Mouse (Mus musculus): ENCODE data around the gene Ppp1r9a. TPM values are rescaled to one million over a fixed set of nuclear protein-coding genes. Genes with fewer than 3 reads are reported as not detected.

Gene Ppp1r9a
- total RNA-seq, 2 experiments from 2014 or later = 10.6 to 11.2 TPM

DNA sequence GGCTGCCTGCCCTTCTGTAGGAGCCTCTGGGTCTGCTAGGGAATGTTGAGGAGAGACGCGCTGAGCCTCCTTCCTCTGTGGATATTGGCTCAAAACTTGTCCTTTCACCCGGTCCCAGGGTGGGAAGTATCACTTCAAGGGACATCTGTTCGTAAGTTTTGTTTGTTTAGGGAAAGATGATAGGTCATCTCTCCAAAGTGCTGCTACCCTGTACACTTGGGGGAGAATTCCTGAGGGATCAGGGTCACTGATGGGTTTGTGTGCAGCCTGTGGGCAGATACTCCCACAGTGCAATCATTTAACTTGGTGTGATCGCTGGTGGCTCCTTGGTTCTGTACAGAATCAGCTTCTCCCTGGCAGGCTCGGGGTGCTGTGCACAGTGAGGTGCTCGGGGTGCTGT is 189.2 kb downstream of the Ppp1r9a start:
- no peak for ATAC-seq (replicated peaks; ENCODE audit: low FRiP score, low TSS enrichment, poor library complexity, severe bottlenecking)

GRCm38 (mm10) chr6:5092795-5093194 is 190.1 kb downstream of the Ppp1r9a start:
- no peak for ATAC-seq (replicated peaks; ENCODE audit: low FRiP score, low TSS enrichment, poor library complexity, severe bottlenecking)

DNA sequence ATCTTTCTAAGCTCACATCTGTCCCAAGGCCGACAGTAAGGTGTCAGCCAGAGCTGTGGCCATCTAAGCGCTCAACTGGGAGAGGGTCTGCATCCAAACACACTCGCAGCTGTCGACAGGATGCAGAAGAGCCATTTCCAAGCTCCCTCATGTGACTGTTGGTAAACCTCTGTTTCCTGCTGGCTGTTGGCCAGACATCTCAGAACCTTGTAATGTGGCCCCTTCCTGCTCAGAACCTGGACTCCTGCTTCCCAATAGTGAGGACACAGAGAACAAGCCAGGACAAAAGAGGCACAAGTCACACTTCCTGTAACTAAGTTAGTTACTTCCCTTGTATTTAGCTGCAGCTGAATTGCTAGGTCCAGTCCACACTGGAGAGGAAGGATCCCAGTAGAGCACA is 190.8 kb downstream of the Ppp1r9a start:
- ATAC-seq (replicated peaks; ENCODE audit: low FRiP score, low TSS enrichment, poor library complexity, severe bottlenecking) = no peak

GRCm38 (mm10) chr6:5095365-5095973 is 192.8 kb downstream of the Ppp1r9a start:
- ATAC-seq (replicated peaks; ENCODE audit: low FRiP score, low TSS enrichment, poor library complexity, severe bottlenecking) = no peak

DNA sequence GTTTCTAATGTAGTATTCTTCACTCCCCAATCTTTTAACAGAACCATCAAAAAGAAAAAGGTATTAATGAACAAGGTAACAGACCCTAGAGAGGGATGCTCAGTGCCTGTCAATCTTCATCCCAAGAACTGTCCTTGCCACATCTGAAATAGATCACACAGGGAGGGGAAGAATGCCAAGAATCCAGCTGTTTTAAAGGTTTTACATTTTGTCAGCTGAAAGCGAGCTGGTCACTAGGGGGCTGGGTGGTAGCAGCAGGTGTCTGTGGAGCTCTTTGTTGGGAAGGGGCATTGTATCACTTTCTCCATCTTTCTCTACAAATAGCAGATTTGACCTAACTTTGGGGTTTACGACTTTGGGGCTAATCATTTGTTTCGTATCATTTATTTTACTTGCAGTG is 194.6 kb downstream of the Ppp1r9a start:
- no peak for ATAC-seq (replicated peaks; ENCODE audit: low FRiP score, low TSS enrichment, poor library complexity, severe bottlenecking)

DNA sequence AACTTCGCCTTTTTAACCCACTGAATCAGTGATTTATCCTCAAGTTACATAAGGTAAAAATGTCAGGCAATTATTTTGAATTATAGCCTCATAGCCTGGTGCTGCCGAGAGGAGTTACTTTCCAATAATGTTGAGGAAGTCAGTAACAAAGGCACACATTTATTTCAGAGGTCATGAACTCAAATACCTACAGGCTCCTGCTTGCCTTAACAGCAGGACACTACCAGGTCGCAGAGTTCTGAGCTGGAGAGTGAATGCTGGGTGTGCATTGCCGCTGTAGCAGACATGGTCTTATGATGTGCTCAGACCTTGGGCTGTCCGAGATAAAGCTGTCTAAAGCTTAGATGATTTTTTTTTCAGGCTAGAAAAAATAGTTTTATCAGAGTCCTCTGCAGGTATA is 196.6 kb downstream of the Ppp1r9a start:
- no peak for ATAC-seq (replicated peaks; ENCODE audit: low FRiP score, low TSS enrichment, poor library complexity, severe bottlenecking)

DNA sequence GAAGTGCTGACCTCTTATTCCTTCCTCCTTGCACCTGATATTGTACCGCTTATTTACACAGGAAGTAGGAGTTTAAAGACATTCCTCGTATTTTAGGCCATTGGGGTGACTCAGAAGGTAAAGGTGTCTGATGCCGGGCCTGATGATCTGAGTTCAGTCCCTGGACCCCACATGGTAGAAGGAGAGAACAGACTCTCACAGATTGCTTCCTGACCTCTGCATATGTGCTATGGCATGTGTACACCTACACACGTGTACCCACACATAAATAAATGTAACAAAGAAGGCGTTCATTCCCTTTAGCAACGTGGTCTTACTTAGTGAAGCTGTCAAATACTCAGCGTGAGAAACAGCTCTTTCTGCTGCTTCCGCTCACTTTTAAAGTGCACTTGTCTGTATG is 197.1 kb downstream of the Ppp1r9a start:
- no peak for ATAC-seq (replicated peaks; ENCODE audit: low FRiP score, low TSS enrichment, poor library complexity, severe bottlenecking)

DNA sequence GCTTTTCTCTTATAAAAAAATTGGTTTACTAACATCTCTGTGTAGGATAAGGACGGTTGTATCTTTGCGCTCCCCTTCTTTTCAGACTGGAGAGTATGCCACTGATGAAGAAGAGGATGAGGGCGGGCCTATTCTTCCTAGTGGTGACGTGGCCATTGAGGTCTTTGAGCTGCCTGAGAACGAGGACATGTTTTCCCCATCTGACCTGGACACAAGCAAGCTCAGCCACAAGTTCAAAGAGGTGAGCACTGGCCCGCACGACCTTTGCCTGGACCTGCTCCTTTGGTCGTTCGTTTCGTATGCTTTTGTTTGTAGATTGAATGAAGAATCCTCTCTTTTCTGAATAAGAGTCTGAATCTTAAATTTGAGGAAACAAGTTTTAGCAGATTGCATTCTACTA is 197.6 kb downstream of the Ppp1r9a start:
- ATAC-seq (replicated peaks; ENCODE audit: low FRiP score, low TSS enrichment, poor library complexity, severe bottlenecking) = no peak

- no peak for ATAC-seq (replicated peaks; ENCODE audit: low FRiP score, low TSS enrichment, poor library complexity, severe bottlenecking)
Measured at GRCm38 (mm10) chr6:5102741-5103140, 200.0 kb downstream of the Ppp1r9a start.

DNA sequence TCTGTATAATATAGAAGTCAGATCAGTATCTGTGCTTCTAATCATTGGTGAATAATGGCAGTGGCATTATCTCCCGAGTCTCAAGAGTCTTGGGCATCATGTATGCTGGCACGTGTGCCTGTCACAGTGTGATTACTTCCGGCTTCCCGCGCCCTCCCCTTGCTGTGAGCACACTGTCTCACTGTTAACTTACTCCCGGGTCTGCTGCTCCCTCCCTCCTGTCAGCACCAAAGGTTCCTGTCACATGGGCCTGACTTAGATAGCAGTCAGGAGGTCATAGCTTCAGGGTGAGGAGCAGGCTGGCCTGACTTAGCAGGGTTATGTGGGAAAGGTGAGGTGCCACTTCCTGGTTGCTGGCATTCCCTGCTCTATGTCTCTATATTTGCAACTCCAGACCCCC is 201.1 kb downstream of the Ppp1r9a start:
- ATAC-seq (replicated peaks; ENCODE audit: low FRiP score, low TSS enrichment, poor library complexity, severe bottlenecking) = peak; percentile 93

- no peak for ATAC-seq (replicated peaks; ENCODE audit: low FRiP score, low TSS enrichment, poor library complexity, severe bottlenecking)
Measured at GRCm38 (mm10) chr6:5104238-5104637, 201.5 kb downstream of the Ppp1r9a start.

- ATAC-seq (replicated peaks; ENCODE audit: low FRiP score, low TSS enrichment, poor library complexity, severe bottlenecking) = no peak
Measured at GRCm38 (mm10) chr6:5108494-5108893, 205.8 kb downstream of the Ppp1r9a start.

- peak; percentile 100 for ATAC-seq (replicated peaks; ENCODE audit: low FRiP score, low TSS enrichment, poor library complexity, severe bottlenecking)
Measured at GRCm38 (mm10) chr6:5109925-5110714, 207.4 kb downstream of the Ppp1r9a start.

GRCm38 (mm10) chr6:5110715-5111048 is 208.0 kb downstream of the Ppp1r9a start:
- ATAC-seq (replicated peaks; ENCODE audit: low FRiP score, low TSS enrichment, poor library complexity, severe bottlenecking) = no peak

DNA sequence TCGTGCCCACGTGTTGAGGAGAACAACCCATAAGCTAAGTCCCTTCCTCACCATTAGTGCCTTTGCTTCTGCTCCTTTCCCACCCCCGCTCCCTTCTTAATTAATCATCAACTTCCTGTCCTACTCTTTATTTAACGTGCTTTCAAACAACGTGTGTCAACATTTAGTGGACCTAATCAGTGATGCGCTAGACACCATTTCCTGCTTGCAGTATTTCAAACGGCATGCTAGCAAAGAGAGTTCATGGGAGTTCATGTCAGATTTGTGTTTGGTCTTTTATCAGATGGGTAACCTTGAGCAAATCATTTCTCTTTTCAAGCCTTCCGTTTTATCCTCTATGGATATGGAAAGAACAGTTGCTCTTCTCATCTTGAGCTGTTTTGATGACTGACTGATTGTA is 210.4 kb downstream of the Ppp1r9a start:
- ATAC-seq (replicated peaks; ENCODE audit: low FRiP score, low TSS enrichment, poor library complexity, severe bottlenecking) = no peak

DNA sequence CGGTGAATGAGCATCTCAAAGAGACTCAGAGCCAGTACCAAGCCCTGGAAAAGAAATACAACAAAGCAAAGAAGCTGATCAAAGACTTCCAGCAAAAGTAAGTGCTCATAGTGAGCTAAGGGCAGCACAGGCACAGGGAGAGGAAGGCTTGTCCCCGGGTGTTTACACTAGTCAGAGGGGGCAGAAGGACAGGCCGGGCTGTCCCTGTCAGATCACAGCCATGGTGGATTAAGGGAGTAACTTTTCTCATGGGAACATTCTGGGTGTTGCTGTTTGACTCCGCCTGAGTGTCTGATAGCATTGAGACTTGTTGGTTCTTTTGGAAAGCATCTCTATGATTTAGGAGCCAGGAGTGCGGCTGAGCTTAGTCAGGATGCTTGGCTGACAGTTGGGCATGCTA is 211.0 kb downstream of the Ppp1r9a start:
- ATAC-seq (replicated peaks; ENCODE audit: low FRiP score, low TSS enrichment, poor library complexity, severe bottlenecking) = no peak

DNA sequence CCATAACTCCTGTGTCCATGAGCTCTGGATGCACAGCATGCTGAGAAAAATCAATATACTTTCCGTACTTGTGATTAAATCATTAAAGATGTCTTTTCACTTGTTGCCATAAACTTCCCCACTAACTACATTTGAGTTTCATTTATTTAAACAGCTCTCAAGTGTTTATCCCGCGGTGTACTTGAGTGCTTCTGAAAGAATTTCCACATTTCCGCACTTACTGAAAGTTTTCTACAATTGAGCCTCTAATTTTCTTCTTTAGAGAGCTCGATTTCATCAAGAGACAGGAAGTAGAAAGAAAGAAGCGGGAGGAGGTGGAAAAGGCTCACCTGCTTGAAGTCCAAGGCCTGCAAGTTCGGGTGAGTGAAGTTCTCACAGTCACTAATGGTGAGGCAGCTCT is 212.1 kb downstream of the Ppp1r9a start:
- no peak for ATAC-seq (replicated peaks; ENCODE audit: low FRiP score, low TSS enrichment, poor library complexity, severe bottlenecking)

DNA sequence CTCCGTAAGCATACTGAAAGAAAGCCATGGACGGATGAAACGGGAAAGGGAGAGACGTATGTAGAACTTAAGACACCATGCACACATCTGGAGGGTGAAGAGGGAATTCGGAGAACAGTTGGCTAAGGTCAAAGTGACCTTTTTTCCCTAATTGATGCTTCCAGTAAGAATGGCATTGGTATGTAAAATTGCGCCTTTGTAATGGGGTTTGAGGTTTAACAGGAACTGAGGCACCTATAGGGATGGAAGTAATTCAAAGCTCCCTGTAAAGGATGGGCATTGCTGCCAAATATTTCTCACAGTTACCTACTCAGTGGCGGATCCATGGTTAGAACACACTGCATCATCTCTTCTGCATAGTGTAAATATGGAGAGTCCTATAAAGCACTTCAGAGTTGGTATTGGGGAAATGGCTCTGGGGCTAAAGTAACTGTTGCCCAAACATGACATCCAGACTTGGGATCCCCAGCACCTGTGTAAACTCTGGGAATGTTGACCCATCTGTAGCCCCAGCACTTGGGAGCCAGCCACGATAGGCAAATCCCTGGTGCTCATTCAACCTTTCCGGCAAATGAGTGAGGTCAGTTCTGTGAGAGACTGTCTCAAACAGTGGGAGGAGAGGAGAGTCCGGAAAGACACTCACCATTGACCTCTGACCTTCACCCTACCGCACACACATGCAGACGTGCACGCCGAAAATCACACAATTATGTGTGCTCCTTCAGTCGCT is 216.6 kb downstream of the Ppp1r9a start:
- ATAC-seq (replicated peaks; ENCODE audit: low FRiP score, low TSS enrichment, poor library complexity, severe bottlenecking) = no peak

DNA sequence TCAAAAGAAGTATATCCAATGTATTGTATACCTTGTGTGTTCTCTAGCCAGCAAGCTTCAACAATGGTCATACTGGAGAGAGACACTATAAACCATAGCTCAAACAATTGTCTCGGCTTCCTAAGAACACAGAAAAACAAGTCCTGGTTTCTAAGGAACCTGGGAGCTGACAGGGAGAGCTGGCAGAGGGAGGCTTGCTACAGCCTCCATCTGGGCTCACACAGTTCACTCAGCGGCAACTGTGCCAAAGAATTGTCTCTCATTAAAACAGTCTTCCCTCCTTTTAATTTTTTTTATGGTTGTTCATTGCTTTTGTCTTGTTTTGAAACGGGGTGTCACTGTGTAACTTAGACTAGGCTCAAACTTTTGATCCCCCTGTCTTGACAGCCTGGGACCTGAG is 217.5 kb downstream of the Ppp1r9a start:
- no peak for ATAC-seq (replicated peaks; ENCODE audit: low FRiP score, low TSS enrichment, poor library complexity, severe bottlenecking)

DNA sequence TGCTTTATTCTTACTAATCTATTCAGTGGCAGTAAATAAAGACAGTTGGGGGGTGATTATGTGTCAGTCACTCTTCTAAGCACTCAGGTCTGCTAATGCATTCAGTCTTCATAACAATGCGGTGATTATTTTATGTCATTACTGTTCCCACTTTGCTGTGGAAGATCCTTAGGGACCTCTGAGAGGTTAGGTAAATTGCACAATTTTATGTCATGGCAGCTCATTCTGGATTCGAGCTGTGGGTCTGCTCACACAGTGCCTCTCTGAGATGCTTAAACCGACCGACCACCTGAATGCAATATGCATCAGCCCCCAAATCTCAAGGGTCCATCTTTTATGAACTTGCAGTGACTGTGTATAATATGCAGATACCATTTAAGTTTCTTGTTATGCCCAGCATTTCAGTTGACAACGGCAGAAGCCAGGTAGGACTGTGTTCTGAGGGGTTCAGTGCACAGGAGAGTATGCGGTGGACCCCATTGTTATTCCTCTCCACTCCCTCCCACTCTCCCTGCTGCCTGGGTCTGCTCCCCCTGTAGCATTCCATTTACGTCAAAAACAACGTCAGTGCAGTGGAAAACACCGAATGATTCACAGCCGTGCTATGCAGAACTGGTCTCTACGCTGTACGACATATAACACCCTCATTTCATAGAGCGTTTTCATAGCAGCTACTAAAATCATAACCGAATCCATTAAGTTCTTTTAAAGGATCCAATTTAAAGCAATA is 226.8 kb downstream of the Ppp1r9a start:
- ATAC-seq (replicated peaks; ENCODE audit: low FRiP score, low TSS enrichment, poor library complexity, severe bottlenecking) = no peak
